Mouse (Mus musculus) adipose tissue, adult 10 weeks (tissue): Measurements from ENCODE around the gene Brip1. TPM values are rescaled to one million over a fixed set of nuclear protein-coding genes. Genes with fewer than 3 reads are reported as not detected.

Source experiments
- polyA plus RNA-seq: library from polyadenylated mRNA; stranded (reverse); fragments of 350-450 nt; fragmentation: Illumina TruSeq; extraction: RNeasy Lipid Tissue Mini Kit (QIAGEN cat#74804); gene quantifications from one replicate; pipeline ENCODE4 v1.2.3, GENCODE M21; 2014; ENCODE audit warnings: low read depth, low replicate concordance

Brip1 gene
- 0.52 TPM for polyA plus RNA-seq

DNA sequence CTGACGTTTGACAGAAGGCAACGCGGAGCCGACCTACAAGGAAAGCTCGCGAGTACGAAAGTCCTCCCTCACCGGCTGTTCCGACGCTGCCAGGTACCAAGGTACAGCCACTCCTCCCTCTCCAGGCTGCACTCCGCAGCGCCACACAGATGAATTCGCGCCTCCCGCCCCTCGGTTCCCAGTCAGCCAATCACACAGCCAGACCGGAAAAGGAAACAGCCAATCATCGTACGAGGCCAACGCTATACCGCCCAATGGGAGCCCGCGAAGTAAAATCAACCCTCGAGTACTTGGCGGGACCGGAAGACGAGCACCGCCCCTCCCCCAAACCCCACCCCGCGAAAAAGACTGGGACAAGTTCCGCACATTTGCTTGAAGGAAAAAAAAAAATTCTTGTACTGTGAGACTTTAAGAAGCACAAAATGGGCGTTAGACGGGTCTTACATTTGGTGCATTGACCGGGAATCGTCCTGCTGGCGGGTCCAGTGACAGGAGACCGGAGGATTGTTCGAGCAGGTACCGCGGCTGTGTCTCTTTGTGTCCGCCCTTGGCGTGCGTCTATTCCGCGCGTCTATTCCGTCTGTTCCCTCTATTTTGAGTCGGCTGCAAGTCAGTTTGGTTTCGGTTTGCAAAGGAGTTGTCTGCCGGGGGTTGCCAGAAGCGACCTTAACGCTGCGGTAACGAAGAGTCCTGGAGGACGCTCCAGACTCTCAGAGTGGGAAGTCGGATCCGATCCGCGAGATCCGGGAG lies at the start of gene Brip1:
TSS of gene Brip1 (minus strand) at position 157 of the 750 bp plus-strand sequence.

Other genes starting within 250 kb of the Brip1 start
- 10.8 TPM for gene Ints2, start 56.4 kb upstream of the Brip1 start, polyA plus RNA-seq
- 15.0 TPM for gene Med13, start 156.4 kb upstream of the Brip1 start, polyA plus RNA-seq